Mouse (Mus musculus) G1E (cell line): Measurements from ENCODE around the gene Med7. TPM values are rescaled to one million over a fixed set of nuclear protein-coding genes. Genes with fewer than 3 reads are reported as not detected.
"Not testable (repeated sequence)": the region's sequence is repeated elsewhere in the genome, so short reads cannot be mapped to it uniquely, and the experiment has no call there.

ENCODE experiments used
- ATAC-seq: 2 replicates; pipeline ENCODE4 v1.8.0; 2016; ENCODE audit warnings: mild to moderate bottlenecking; ENCODE audit not compliant: insufficient number of reproducible peaks, poor library complexity, low FRiP score, severe bottlenecking; ENCODE audit errors: extremely low read depth
- DNase-seq: peaks from one replicate; pipeline ENCODE4 v3.0.0; 2012; ENCODE audit warnings: low spot score
- H3K27me3 ChIP-seq: 2 replicates; pipeline ENCODE4 v1.6.1; 2012; ENCODE audit warnings: mild to moderate bottlenecking, low read length, inconsistent platforms; ENCODE audit not compliant: insufficient read depth
- H3K36me3 ChIP-seq: replicated peaks from 2 replicates; pipeline ENCODE3; 2012; ENCODE audit warnings: mild to moderate bottlenecking, inconsistent platforms
- H3K4me1 ChIP-seq: 2 replicates; pipeline ENCODE4 v1.6.1; 2012; ENCODE audit warnings: low read depth, low read length, inconsistent platforms, mixed read lengths; ENCODE audit not compliant: insufficient read depth
- H3K4me3 ChIP-seq: 2 replicates; pipeline ENCODE4 v1.5.1; 2012; ENCODE audit warnings: low read depth, mild to moderate bottlenecking, inconsistent platforms, low read length, moderate library complexity, mixed read lengths
- H3K9me3 ChIP-seq: replicated peaks from 2 replicates; pipeline ENCODE4 v1.6.1; 2012; ENCODE audit warnings: inconsistent platforms
- CTCF ChIP-seq: IDR thresholded peaks from 2 replicates; pipeline ENCODE4 v1.5.1; 2012; ENCODE audit warnings: low read depth, low read length, inconsistent platforms, mixed read lengths
- GATA1 ChIP-seq: IDR thresholded peaks from 2 replicates; pipeline ENCODE4 v1.6.1; 2012; ENCODE audit warnings: borderline replicate concordance, low read length, inconsistent platforms, mixed read lengths
- GATA2 ChIP-seq: IDR thresholded peaks from 2 replicates; pipeline ENCODE4 v1.6.1; 2012; ENCODE audit warnings: low read depth, low read length, inconsistent platforms, borderline replicate concordance
- POLR2AphosphoS5 ChIP-seq: IDR thresholded peaks from 2 replicates; pipeline ENCODE4 v1.6.1; 2012; ENCODE audit warnings: low read depth, low read length, inconsistent platforms; ENCODE audit not compliant: insufficient replicate concordance
- TAL1 ChIP-seq: conservative IDR thresholded peaks from 2 replicates; pipeline ENCODE4 v1.6.1; 2012; ENCODE audit warnings: low read depth, low read length, inconsistent platforms, mixed read lengths
- polyA plus RNA-seq: library from polyadenylated mRNA; stranded (reverse); fragments of >175 nt; gene quantifications from 2 replicates; pipeline ENCODE4 v1.2.3, GENCODE M21; 2012
- total RNA-seq, 2 experiments: library from RNA; stranded (forward) in 1 of 2; stranded (reverse) in 1 of 2; fragments of 200-1000 nt in 1 of 2; fragments of >200 nt in 1 of 2; fragmentation: Nextera tagmentation in 1 of 2; gene quantifications; 2 replicates each; pipeline ENCODE4 v1.2.3; 2014 to 2017

The Med7 gene
- total and polyA plus RNA-seq, 3 experiments, result 103 to 275 (median 154) TPM

GRCm38 (mm10) chr11:46421086-46421888, 15.4 kb upstream of the Med7 start:
- no peaks in the 10 kb centered on the region for H3K4me1 ChIP-seq
- H3K36me3 ChIP-seq, result no peaks in the 10 kb centered on the region
- H3K9me3 ChIP-seq, result no peaks in the 10 kb centered on the region
- DNase-seq (no peak), ATAC-seq (no peak)
- 0 out of 2 replicates have a peak, but pooled peaks cover 3% of the 10 kb centered on the region for H3K27me3 ChIP-seq
- no peak for TF ChIP-seq CTCF
- no peak for TF ChIP-seq GATA1
- TF ChIP-seq POLR2AphosphoS5, result no peak
- no peak for TF ChIP-seq GATA2
- no peak for TF ChIP-seq TAL1
- H3K4me3 ChIP-seq, result no peak overlapping the region

GRCm38 (mm10) chr11:46428131-46428530, 8.6 kb upstream of the Med7 start:
- DNase-seq, H3K36me3 ChIP-seq, H3K4me3 ChIP-seq, ATAC-seq, H3K27me3 ChIP-seq, H3K9me3 ChIP-seq, H3K4me1 ChIP-seq: not testable (repeated sequence)

GRCm38 (mm10) chr11:46430123-46430522, 6.6 kb upstream of the Med7 start:
- TF ChIP-seq GATA2 (no peak), POLR2AphosphoS5 (no peak), GATA1 (no peak), TAL1 (no peak), CTCF (no peak)
- no peaks in the 10 kb centered on the region for H3K27me3 ChIP-seq
- DNase-seq (no peak), ATAC-seq (no peak)
- no peak overlapping the region for H3K4me3 ChIP-seq
- H3K36me3 ChIP-seq, result no peaks in the 10 kb centered on the region
- no peaks in the 10 kb centered on the region for H3K9me3 ChIP-seq
- peaks cover under 1% of the 10 kb centered on the region; the same call in 1 of the 2 replicates for H3K4me1 ChIP-seq

- ATAC-seq, result peak; percentile 63
Observed at GRCm38 (mm10) chr11:46431129-46431528, 5.6 kb upstream of the Med7 start.

GRCm38 (mm10) chr11:46435363-46435762, 1.4 kb upstream of the Med7 start:
- no peak for DNase-seq
- H3K27me3 ChIP-seq, result no peaks in the 10 kb centered on the region
- no peak for ATAC-seq
- H3K4me1 ChIP-seq, result peaks cover 27% of the 10 kb centered on the region
- H3K9me3 ChIP-seq, result no peaks in the 10 kb centered on the region
- H3K36me3 ChIP-seq, result peaks cover 11% of the 10 kb centered on the region
- no peak overlapping the region for H3K4me3 ChIP-seq
- TF ChIP-seq TAL1 (no peak), GATA2 (no peak), CTCF (no peak), POLR2AphosphoS5 (no peak), GATA1 (no peak)

More at GRCm38 (mm10) chr11:46431129-46431528, 5.6 kb upstream of the Med7 start:
- no peak overlapping the region for H3K4me3 ChIP-seq
- peaks cover 10% of the 10 kb centered on the region; the same call in 1 of the 2 replicates for H3K4me1 ChIP-seq
- DNase-seq, result peak; percentile 41
- no peaks in the 10 kb centered on the region for H3K27me3 ChIP-seq
- no peaks in the 10 kb centered on the region for H3K9me3 ChIP-seq
- TF ChIP-seq CTCF (peak; percentile 71), GATA2 (no peak)
- no peaks in the 10 kb centered on the region for H3K36me3 ChIP-seq

GRCm38 (mm10) chr11:46437459-46438000, 805 bp downstream of the Med7 start:
- ATAC-seq (no peak), DNase-seq (no peak)
- Histone ChIP-seq H3K4me1 (peaks cover 44% of the 10 kb centered on the region), H3K36me3 (peaks cover 26% of the 10 kb centered on the region), H3K27me3 (no peaks in the 10 kb centered on the region), H3K4me3 (peak overlapping the region; percentile 94), H3K9me3 (no peaks in the 10 kb centered on the region)
- TF ChIP-seq POLR2AphosphoS5 (no peak), GATA2 (no peak), TAL1 (no peak), GATA1 (no peak), CTCF (no peak)
